Mouse (Mus musculus) kidney, embryonic 15.5 days (tissue): ENCODE data around the gene Serpina11. TPM values are rescaled to one million over a fixed set of nuclear protein-coding genes. Genes with fewer than 3 reads are reported as not detected.

Source experiments
- ATAC-seq: fragments of 200-750 bp; cut with Nextera tagmentation; replicated peaks from 2 replicates; pipeline ENCODE4 v1.8.0; 2017; ENCODE audit warnings: moderate TSS enrichment; ENCODE audit not compliant: low FRiP score
- H3K27ac ChIP-seq: fragments of 300-500 bp; sonication (generic); 2 replicates; pipeline ENCODE4 v1.5.1; 2015; ENCODE audit warnings: mild to moderate bottlenecking, inconsistent platforms
- H3K27me3 ChIP-seq: fragments of 300-500 bp; sonication (generic); 2 replicates; pipeline ENCODE4 v1.6.1; 2015; ENCODE audit warnings: inconsistent platforms
- H3K36me3 ChIP-seq: fragments of 300-500 bp; sonication (generic); 2 replicates; pipeline ENCODE4 v1.6.1; 2015; ENCODE audit warnings: inconsistent platforms
- H3K4me1 ChIP-seq: fragments of 300-500 bp; sonication (generic); 2 replicates; pipeline ENCODE4 v1.6.1; 2015; ENCODE audit warnings: inconsistent platforms
- H3K4me2 ChIP-seq: fragments of 300-500 bp; sonication (generic); 2 replicates; pipeline ENCODE4 v1.6.1; 2015; ENCODE audit warnings: moderate library complexity, mild to moderate bottlenecking, inconsistent platforms
- H3K4me3 ChIP-seq: fragments of 300-500 bp; sonication (generic); replicated peaks from 2 replicates; pipeline ENCODE4 v1.5.1; 2015; ENCODE audit warnings: mild to moderate bottlenecking, inconsistent platforms
- H3K9ac ChIP-seq: fragments of 300-500 bp; sonication (generic); 2 replicates; pipeline ENCODE4 v1.6.1; 2015; ENCODE audit warnings: mild to moderate bottlenecking, inconsistent platforms
- H3K9me3 ChIP-seq: fragments of 300-500 bp; sonication (generic); replicated peaks from 2 replicates; pipeline ENCODE4 v1.6.1; 2016; ENCODE audit warnings: inconsistent platforms
- WGBS: fragments of 180-500 bp; shearing (Covaris S2); methylation state at CpG from one replicate; pipeline ENCODE4 v1.1.7; 2015; ENCODE audit warnings: mixed read lengths; 5-methylcytosine and 5-hydroxymethylcytosine counted together
- polyA plus RNA-seq: library from polyadenylated mRNA; unstranded; fragments of >200 nt; fragmentation: Nextera tagmentation; extraction: Ambion mirVana; gene quantifications from 2 replicates; pipeline ENCODE4 v1.2.1, GENCODE M21; 2015

Gene Serpina11
- 0.50 TPM in 1 of 2 replicates, not detected in the other for polyA plus RNA-seq

DNA sequence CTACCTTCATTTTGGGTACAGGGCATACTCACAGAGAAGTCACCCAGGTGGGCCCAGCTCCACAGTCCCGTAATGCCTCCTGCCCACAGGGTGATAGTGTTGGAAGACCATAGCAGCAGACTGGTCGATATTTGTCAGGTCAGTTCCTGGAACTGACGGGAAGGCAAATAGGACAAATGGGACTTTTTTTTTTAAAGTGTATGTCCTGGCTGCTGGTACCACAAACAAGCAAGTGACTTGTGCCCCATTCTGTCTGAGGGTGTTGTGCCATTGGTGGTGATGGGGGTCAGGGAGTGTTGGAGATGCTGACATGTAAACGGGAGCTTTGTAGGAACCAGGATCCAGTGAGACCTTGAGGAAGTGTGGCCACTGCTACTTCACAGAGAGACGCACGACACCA, at the start of gene Serpina11:
TSS of gene Serpina11 (minus strand) at position 101 of the 400 bp plus-strand sequence.
- Histone ChIP-seq H3K4me1 (no peaks in the 10 kb centered on the region), H3K27me3 (no peaks in the 10 kb centered on the region), H3K4me2 (no peak within 1 kb of the TSS), H3K9ac (no peak within 1 kb of the TSS), H3K36me3 (no peaks in the 10 kb centered on the region), H3K9me3 (no peaks in the 10 kb centered on the region), H3K4me3 (no peak within 1 kb of the TSS), H3K27ac (no peak within 1 kb of the TSS)
- no peak for ATAC-seq
- WGBS, result 86% methylated on average over 6 of the region's 6 CpGs

DNA sequence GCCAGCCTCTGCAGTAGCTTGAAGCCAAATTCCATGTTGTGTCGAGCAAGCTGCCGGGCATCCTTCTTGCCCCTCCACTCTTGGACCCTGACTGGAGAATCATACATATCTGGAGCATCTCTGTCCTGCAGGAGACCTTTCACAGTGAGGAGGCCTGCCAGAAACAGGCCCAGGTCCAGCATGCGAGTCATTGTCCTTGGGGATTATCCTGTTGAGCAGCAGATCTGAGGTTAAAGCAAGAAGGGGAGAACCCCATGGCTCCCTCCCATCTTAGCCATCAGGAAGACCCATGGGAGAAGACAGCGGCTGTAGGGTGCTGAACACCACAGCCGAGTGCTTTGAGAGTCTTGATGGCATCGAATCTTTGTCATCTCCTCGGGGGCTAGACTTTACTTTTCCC, 48.4 kb upstream of the Serpina11 start:
- Histone ChIP-seq H3K36me3 (no peaks in the 10 kb centered on the region), H3K9ac (no peak overlapping the region), H3K4me1 (no peaks in the 10 kb centered on the region), H3K9me3 (no peaks in the 10 kb centered on the region), H3K4me3 (no peak overlapping the region), H3K27ac (no peak overlapping the region), H3K27me3 (no peaks in the 10 kb centered on the region), H3K4me2 (no peak overlapping the region)
- no peak for ATAC-seq
- WGBS, result 89% methylated on average over 7 of the region's 7 CpGs

DNA sequence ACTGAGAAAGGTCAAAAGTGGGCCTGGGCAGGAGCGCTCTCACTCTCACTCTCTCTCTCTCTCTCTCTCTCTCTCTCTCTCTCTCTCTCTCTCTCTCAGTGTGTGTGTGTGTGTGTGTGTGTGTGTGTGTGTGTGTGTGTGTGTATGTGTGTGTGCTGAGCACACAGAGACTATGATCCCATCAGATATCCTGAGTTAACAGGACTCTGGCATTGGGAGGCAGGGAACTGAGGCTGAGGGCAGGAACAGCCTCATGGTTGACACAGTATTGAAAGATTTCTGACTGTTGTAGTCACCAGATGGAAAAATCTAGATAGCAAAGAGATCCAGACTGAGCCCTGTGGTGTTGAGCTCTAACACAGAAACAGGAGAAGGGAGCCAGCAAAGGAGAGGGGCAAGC, 44.0 kb upstream of the Serpina11 start:
- no peaks in the 10 kb centered on the region for H3K36me3 ChIP-seq
- WGBS, result 88% methylated on average over 1 of the region's 1 CpGs
- H3K27ac ChIP-seq, result no peak overlapping the region
- H3K9ac ChIP-seq, result no peak overlapping the region
- no peaks in the 10 kb centered on the region for H3K27me3 ChIP-seq
- no peaks in the 10 kb centered on the region for H3K9me3 ChIP-seq
- no peaks in the 10 kb centered on the region for H3K4me1 ChIP-seq
- no peak overlapping the region for H3K4me2 ChIP-seq
- H3K4me3 ChIP-seq, result no peak overlapping the region
- ATAC-seq, result no peak

DNA sequence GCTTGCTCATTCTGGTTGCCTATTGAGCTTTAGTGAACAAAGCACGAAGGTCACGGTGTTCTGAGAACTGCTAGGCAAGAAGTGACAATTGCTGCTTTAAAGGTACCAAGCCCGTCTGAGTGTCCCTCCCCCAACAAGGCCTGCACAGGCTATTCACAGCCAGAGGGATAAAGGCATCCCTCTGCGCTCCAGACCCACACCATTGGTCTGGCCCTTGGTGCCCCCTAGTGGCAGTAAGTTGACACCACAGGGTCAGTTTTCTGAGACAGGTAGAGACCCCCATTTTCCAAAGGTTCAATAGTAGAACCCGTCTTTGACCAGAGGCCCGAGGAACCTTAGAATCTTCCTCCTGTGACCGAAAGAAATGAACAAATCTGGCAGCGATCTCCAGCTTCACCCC, 40.2 kb upstream of the Serpina11 start:
- Histone ChIP-seq H3K9ac (no peak overlapping the region), H3K4me1 (no peaks in the 10 kb centered on the region), H3K9me3 (no peaks in the 10 kb centered on the region), H3K36me3 (no peaks in the 10 kb centered on the region), H3K27ac (no peak overlapping the region), H3K4me3 (no peak overlapping the region), H3K27me3 (no peaks in the 10 kb centered on the region), H3K4me2 (no peak overlapping the region)
- 47% methylated on average over 8 of the region's 8 CpGs for WGBS
- no peak; the same call in 1 of the 2 replicates for ATAC-seq

DNA sequence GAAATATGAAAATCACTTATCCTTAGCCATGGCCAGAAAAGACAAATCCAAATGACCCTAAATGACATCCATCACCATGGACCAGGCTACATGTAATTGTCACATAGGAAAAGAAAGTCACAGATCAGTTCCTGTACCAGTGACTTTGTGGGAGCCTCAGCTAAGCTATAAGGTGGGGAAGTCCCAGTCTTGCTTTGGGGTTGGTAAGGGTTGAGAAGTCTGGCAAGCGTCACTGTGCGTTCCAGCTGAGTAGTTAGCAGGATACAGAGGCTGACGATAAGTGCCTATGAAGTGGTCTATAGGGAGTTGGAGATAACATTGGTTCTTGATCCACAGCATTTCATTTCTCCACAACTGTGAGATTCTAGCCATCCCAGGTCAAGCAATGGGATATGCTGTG, 25.5 kb upstream of the Serpina11 start:
- 0 out of 2 replicates have a peak, but pooled peaks cover 3% of the 10 kb centered on the region for H3K9me3 ChIP-seq
- no peak for ATAC-seq
- no peak overlapping the region for H3K27ac ChIP-seq
- H3K36me3 ChIP-seq, result no peaks in the 10 kb centered on the region
- H3K4me1 ChIP-seq, result no peaks in the 10 kb centered on the region
- H3K4me3 ChIP-seq, result no peak overlapping the region
- no peak overlapping the region for H3K9ac ChIP-seq
- H3K4me2 ChIP-seq, result no peak overlapping the region
- no peaks in the 10 kb centered on the region for H3K27me3 ChIP-seq
- 72% methylated on average over 3 of the region's 3 CpGs for WGBS

DNA sequence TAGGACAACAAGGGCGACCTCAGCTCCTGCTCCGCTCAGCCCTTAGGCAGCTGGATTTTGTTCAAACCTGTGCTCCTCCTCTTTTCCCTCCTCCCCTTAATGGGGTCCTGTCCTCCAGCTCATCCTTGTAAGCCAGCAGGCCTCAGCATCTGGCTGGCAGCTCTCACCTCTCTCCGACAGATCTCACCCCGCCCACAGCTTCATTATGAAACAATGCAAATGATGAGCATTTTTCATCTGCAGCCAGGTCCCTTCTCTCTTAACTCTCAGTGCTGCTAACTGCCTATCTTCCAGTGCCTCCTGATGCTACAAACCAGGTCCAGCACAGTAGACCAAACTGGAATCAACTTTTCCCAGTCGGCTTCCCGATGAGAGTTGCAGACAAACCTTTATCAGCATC, 23.9 kb upstream of the Serpina11 start, which contains the start of gene Serpina9:
TSS of gene Serpina9 (minus strand) at position 136 of the 400 bp plus-strand sequence.
- ATAC-seq, result no peak
- no peak within 1 kb of the TSS for H3K4me3 ChIP-seq
- H3K4me1 ChIP-seq, result no peaks in the 10 kb centered on the region
- 0 out of 2 replicates have a peak, but pooled peaks cover 3% of the 10 kb centered on the region for H3K9me3 ChIP-seq
- no peak within 1 kb of the TSS for H3K27ac ChIP-seq
- no peak within 1 kb of the TSS for H3K4me2 ChIP-seq
- 88% methylated on average over 6 of the region's 6 CpGs for WGBS
- H3K27me3 ChIP-seq, result no peaks in the 10 kb centered on the region
- no peaks in the 10 kb centered on the region for H3K36me3 ChIP-seq
- no peak within 1 kb of the TSS for H3K9ac ChIP-seq

DNA sequence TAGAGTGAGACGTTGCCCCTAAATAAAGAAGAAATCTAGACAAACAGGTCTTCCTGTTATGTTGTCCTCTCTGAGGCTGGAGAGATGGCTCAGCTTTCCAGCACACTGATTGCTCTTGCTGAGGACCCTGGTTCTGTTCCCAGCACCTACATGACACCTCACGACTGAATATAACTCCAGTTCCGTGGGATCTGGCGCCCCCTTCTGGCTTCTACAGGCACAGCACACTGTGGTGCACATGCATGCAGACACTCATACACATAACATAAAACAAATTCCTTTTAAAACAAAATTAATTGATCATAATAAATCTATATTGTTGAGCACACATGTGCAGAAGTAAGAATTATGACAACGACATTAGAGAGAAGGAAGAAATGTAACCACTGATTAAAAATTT, 14.9 kb upstream of the Serpina11 start:
- Histone ChIP-seq H3K9me3 (no peaks in the 10 kb centered on the region), H3K36me3 (no peaks in the 10 kb centered on the region), H3K4me3 (no peak overlapping the region), H3K27ac (no peak overlapping the region), H3K4me1 (peaks cover 11% of the 10 kb centered on the region), H3K9ac (no peak overlapping the region), H3K4me2 (no peak overlapping the region), H3K27me3 (no peaks in the 10 kb centered on the region)
- WGBS, result 89% methylated on average over 5 of the region's 5 CpGs
- no peak for ATAC-seq

DNA sequence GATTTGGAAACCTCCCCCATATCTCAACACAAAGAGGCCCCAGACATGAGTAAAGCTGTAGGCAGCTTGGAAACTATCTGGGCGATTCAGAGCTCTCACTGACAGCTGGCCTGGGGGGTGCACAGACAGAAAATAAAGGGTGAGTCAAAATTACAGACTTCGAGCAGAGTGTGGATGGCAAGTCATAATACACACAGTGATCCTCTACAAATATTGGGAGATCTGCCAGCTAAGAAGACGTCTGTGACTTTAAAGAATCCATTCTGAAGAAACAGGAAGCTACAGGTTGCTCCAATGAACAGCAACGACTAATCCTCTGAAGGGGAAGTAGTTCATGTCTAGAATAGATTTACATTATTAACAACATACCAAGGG, 13.5 kb upstream of the Serpina11 start:
- peaks cover 11% of the 10 kb centered on the region for H3K4me1 ChIP-seq
- no peak overlapping the region for H3K4me3 ChIP-seq
- H3K27ac ChIP-seq, result peak overlapping the region; percentile 32; the same call in 1 of the 2 replicates
- H3K9me3 ChIP-seq, result no peaks in the 10 kb centered on the region
- H3K9ac ChIP-seq, result no peak overlapping the region
- no peak overlapping the region for H3K4me2 ChIP-seq
- 37% methylated on average over 4 of the region's 4 CpGs for WGBS
- ATAC-seq, result no peak
- H3K27me3 ChIP-seq, result no peaks in the 10 kb centered on the region
- H3K36me3 ChIP-seq, result no peaks in the 10 kb centered on the region

DNA sequence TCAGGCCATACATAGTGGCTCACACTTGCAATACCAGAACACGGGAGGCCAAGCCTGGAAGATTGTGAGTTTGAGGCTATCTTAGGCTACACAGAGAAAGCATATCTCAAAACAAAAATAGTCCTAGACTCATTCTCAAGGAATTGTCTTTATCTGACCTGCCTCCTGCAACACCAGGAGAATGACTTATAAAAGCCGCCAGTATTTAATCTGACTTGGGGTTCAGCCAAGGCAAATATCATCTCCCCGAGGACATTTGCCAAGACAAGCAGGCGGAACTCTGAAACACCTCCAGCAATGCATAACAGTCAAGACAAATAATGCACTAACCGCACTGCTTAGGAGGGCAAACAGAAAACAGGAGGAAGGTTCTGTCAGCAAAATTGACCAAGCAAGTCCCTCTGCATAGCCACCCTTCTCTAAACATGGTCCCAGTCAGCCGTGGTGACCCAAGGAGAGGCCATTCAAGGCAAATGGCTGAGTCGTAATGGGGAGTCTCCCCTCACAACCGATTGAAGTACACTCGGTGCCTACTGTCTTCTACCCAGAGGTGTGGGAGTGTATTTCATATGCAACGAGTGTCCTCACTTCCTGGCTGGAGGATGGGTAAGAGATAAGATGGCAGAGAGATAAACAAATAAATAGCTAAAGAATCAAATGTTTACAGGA, 12.9 kb upstream of the Serpina11 start:
- WGBS, result 35% methylated on average over 10 of the region's 10 CpGs

DNA sequence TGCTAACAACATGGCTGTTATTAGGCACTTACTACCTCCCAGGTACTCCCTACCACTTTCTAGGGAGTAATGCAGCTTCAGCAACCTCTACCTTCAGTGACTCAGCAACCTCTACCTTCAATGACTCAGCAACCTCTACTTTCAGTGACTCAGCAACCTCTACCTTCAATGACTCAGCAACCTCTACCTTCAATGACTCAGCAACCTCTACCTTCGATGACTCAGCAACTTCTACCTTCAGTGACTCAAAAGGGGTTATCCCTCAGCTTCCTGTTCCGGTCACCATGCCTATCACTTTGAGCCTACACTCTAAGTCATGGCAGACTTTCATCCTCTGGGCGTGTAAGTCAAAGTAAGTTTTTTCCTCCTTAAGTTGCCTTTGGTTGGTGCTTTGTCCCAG, 10.8 kb upstream of the Serpina11 start:
- H3K4me3 ChIP-seq, result no peak overlapping the region
- no peak for ATAC-seq
- no peak overlapping the region for H3K9ac ChIP-seq
- no peak overlapping the region for H3K27ac ChIP-seq
- H3K4me1 ChIP-seq, result peaks cover 11% of the 10 kb centered on the region
- H3K36me3 ChIP-seq, result no peaks in the 10 kb centered on the region
- H3K27me3 ChIP-seq, result no peaks in the 10 kb centered on the region
- no peak overlapping the region for H3K4me2 ChIP-seq
- H3K9me3 ChIP-seq, result no peaks in the 10 kb centered on the region
- WGBS, result 84% methylated on average over 3 of the region's 3 CpGs

More for the DNA sequence above, 12.9 kb upstream of the Serpina11 start:
- H3K27ac ChIP-seq, result peak overlapping the region; percentile 32; the same call in 1 of the 2 replicates
- H3K9me3 ChIP-seq, result no peaks in the 10 kb centered on the region
- H3K36me3 ChIP-seq, result no peaks in the 10 kb centered on the region
- H3K4me2 ChIP-seq, result no peak overlapping the region
- peak; percentile 69 for ATAC-seq
- H3K4me1 ChIP-seq, result peaks cover 11% of the 10 kb centered on the region
- H3K27me3 ChIP-seq, result no peaks in the 10 kb centered on the region
- H3K4me3 ChIP-seq, result no peak overlapping the region
- H3K9ac ChIP-seq, result no peak overlapping the region

DNA sequence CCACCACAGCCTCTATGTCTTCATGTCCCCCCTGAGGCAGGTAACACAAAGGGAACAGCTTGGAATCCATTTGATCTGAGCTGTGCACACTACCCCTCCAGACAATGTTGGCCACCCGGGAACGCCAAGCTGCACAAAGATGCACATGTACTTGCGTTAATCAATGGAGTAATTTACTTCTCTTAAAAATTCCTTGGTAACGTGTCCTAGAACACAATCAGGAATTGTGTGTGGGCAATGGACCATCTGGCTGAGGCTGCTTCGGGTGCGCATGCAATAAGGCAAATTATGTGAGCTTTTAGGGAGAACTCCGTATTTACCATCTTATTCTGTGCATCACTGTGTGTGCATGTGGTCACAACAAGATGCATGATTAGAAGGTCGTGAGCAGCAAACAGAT, 9.9 kb upstream of the Serpina11 start:
- H3K27me3 ChIP-seq, result no peaks in the 10 kb centered on the region
- H3K9ac ChIP-seq, result no peak overlapping the region
- no peak for ATAC-seq
- H3K4me1 ChIP-seq, result peaks cover 11% of the 10 kb centered on the region
- H3K9me3 ChIP-seq, result no peaks in the 10 kb centered on the region
- 78% methylated on average over 8 of the region's 8 CpGs for WGBS
- H3K4me3 ChIP-seq, result no peak overlapping the region
- H3K36me3 ChIP-seq, result no peaks in the 10 kb centered on the region
- H3K27ac ChIP-seq, result no peak overlapping the region
- H3K4me2 ChIP-seq, result no peak overlapping the region

DNA sequence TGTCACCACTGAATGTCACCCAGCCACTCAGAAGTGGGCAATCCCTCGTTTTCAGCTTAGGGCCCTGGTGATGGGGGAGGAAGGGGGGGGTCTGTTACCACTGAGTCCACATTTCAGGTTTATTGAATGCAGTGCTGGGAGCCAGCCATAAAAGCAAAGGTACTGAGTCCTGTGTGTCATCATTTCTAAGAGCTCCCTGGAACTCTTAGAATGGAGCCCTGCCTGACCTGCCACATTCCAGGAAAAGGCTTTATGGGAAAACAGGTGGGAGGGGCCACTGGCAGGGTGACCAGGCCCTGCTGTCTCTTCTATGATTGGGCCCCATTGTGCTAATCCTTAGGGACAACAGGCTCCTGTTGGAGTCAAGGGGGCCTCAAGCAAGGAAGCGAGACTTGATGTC, 6.8 kb upstream of the Serpina11 start:
- Histone ChIP-seq H3K9me3 (no peaks in the 10 kb centered on the region), H3K4me3 (no peak overlapping the region), H3K4me1 (no peaks in the 10 kb centered on the region), H3K36me3 (no peaks in the 10 kb centered on the region), H3K9ac (no peak overlapping the region), H3K27me3 (no peaks in the 10 kb centered on the region), H3K4me2 (no peak overlapping the region), H3K27ac (no peak overlapping the region)
- 58% methylated on average over 2 of the region's 2 CpGs for WGBS
- ATAC-seq, result no peak
